Mouse (Mus musculus): ENCODE measurements at regions not wholly inside any gene's neighbourhood (a gene's known extent, or its start where the extent isn't known, plus 50 kb on each side); places are given as distances from the start of the nearest gene placed in this dataset.
A peak's percentile ranks its signal among the peaks of the same experiment; 100 is the strongest.

GRCm38 (mm10) chr4:21616116-21616515, 69.6 kb downstream of the Prdm13 start:
- DNase-seq (ENCODE audit: low spot score in 2 of 2): no peak
- intact Hi-C loops (cut with DNase I): no loop called here

GRCm38 (mm10) chr4:21614429-21614828, 71.3 kb downstream of the Prdm13 start:
- DNase-seq (ENCODE audit: low spot score in 2 of 2): no peak
- intact Hi-C loops (cut with DNase I): no loop called here

- intact Hi-C loops (cut with DNase I): no loop called here
- DNase-seq (ENCODE audit: low spot score in 2 of 2): no peak
Measured at GRCm38 (mm10) chr4:21611531-21612282, 74.1 kb downstream of the Prdm13 start.

GRCm38 (mm10) chr4:21598024-21598423, 87.7 kb downstream of the Prdm13 start:
- DNase-seq (ENCODE audit: low spot score in 2 of 2): no peak
- intact Hi-C loops (cut with DNase I): no loop called here

- intact Hi-C loops (cut with DNase I): no loop called here
- no peak for DNase-seq (ENCODE audit: low spot score in 2 of 2)
Measured at GRCm38 (mm10) chr4:21547771-21548170, 138.0 kb downstream of the Prdm13 start.

GRCm38 (mm10) chr4:21539583-21539982, 146.2 kb downstream of the Prdm13 start:
- DNase-seq (ENCODE audit: low spot score in 2 of 2): no peak
- intact Hi-C loops (cut with DNase I): no loop called here

GRCm38 (mm10) chr4:21535973-21536372, 149.8 kb downstream of the Prdm13 start:
- intact Hi-C loops (cut with DNase I): loop anchor here (1.0 to 2.0 kb wide), 2 partner anchors 161 to 278 kb away; no protein-coding TSS in a partner anchor
- peak in 1 of 2 experiments; percentile 5 for DNase-seq (ENCODE audit: low spot score in 2 of 2)

GRCm38 (mm10) chr4:21532186-21532585, 153.6 kb downstream of the Prdm13 start:
- intact Hi-C loops (cut with DNase I): no loop called here
- DNase-seq (ENCODE audit: low spot score in 2 of 2): no peak

All from left cerebral cortex, postnatal 25 days (tissue).